ENCODE assay signal across 18 mouse cellular contexts in genomic region chr13:117671851-117672250, GRCm38 (mm10).
"Had no signal": no experiment of that assay in that cellular context is flagged by ENCODE, and none has a peak within 500 bp of the region (broad histone marks: within the 10 kb centered on the region; RNA-seq: fewer than 3 reads in every experiment).

No protein-coding gene starts in this region.

- H3K27ac ChIP-seq: midbrain, embryonic 10.5 days; midbrain, embryonic 12.5 days; neural tube, embryonic 13.5 days; neural tube, embryonic 15.5 days had no signal

- DNase-seq: lung, adult 18-20 months; lung, embryonic 14.5 days; lung, postnatal 10 days; lung, postnatal 4 days; midbrain, embryonic 14.5 days; retina, postnatal 1 day; right cerebral cortex, adult 18-20 months; right cerebral cortex, postnatal 25 days; right cerebral cortex, postnatal 4 days; spleen, adult 18-20 months; thymus, adult 18-20 months; thymus, postnatal 14 days; thymus, postnatal 36 days had no signal

- H3K36me3 ChIP-seq: midbrain, embryonic 10.5 days; midbrain, embryonic 12.5 days; neural tube, embryonic 13.5 days; neural tube, embryonic 15.5 days had no signal

- H3K4me1 ChIP-seq: midbrain, embryonic 10.5 days; midbrain, embryonic 12.5 days; neural tube, embryonic 13.5 days; neural tube, embryonic 15.5 days had no signal

- H3K9me3 ChIP-seq: midbrain, embryonic 10.5 days; midbrain, embryonic 12.5 days; neural tube, embryonic 13.5 days; neural tube, embryonic 15.5 days had no signal

- H3K27me3 ChIP-seq: midbrain, embryonic 12.5 days; neural tube, embryonic 13.5 days; neural tube, embryonic 15.5 days had no signal

- H3K4me3 ChIP-seq: midbrain, embryonic 10.5 days; midbrain, embryonic 12.5 days; myocyte; neural tube, embryonic 13.5 days; neural tube, embryonic 15.5 days had no signal
